Mouse (Mus musculus) myocyte (in vitro differentiated cells): ENCODE results near the gene Ypel3.

Experiments used
- E2F4 ChIP-seq: IDR thresholded peaks from one replicate; pipeline ENCODE4 v1.6.1; 2011; ENCODE audit warnings: mild to moderate bottlenecking, control low read depth, moderate library complexity; ENCODE audit not compliant: insufficient read depth
- MAX ChIP-seq: IDR thresholded peaks from one replicate; pipeline ENCODE4 v1.6.1; 2011; ENCODE audit warnings: low read depth, mild to moderate bottlenecking, control low read depth
- POLR2A ChIP-seq: IDR thresholded peaks from one replicate; pipeline ENCODE4 v1.6.1; 2011; ENCODE audit warnings: low read depth, mild to moderate bottlenecking, control low read depth, moderate library complexity; ENCODE audit not compliant: insufficient read length
- POLR2AphosphoS2 ChIP-seq: IDR thresholded peaks from one replicate; pipeline ENCODE4 v1.6.1; 2011; ENCODE audit warnings: low read depth, control low read depth; ENCODE audit not compliant: insufficient read length
- USF1 ChIP-seq: IDR thresholded peaks from one replicate; pipeline ENCODE4 v1.6.1; 2011; ENCODE audit warnings: low read depth, mild to moderate bottlenecking, control low read depth, moderate library complexity

DNA sequence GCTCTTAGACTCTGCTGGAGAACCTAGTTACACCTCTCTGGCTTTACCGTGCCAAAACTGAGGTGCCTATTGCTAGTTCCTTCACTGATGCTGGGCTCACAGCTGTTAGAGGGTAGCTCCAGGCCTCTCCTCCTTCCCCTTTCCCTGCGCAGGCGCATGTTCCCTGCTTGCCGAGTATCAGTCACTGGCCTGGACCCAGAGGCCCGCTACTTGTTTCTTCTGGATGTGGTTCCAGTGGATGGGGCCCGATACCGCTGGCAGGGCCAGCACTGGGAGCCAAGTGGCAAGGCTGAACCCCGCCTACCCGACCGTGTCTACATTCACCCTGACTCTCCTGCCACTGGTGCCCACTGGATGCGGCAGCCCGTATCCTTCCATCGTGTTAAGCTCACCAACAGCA lies 5.9 kb downstream of the Ypel3 start:
- TF ChIP-seq POLR2A: no peak
- no peak for TF ChIP-seq USF1
- TF ChIP-seq MAX: no peak
- no peak for TF ChIP-seq E2F4
- TF ChIP-seq POLR2AphosphoS2: no peak
